Mouse (Mus musculus): Measurements from ENCODE around the gene Olfr801.

Olfr801 gene

DNA sequence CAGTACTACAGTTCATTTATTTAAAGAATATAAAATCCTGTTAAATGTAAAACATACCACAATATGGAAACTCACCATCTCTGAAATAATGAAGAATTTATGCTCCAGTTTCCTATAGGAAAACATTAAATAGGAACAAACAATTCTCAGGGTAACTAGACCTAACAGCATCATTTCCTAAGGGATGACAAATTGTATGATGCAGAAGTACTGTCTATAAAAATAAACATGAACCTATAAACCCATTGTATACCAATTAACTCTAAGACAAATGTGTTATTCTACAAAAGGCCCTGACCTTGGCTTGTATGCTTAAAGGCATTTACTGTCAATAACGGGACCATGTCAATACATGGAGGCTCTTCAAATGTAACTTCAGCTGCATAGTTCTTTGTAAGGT is at the start of gene Olfr801:
Olfr801 (minus strand) TSS at position 101 of the 400 bp plus-strand sequence.
- no peak for DNase-seq

DNA sequence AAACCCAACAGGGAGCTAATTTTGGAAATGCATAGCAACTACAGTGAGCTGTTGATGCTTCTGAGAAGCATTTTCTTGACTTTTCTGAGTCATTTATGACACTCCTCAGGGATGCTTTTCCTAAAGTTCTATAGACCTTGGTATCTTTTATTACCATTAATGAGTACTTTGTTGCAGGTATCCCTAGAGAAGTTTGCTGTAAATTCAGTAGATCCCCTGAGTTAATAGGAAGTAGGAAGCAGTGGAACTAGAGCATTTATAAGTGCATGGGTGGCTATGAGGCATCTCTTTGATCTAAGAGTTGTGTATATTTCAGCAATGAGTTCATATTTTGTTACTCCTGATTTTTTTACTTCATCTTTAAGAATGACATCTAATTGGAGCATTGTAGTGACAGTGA is 29.2 kb upstream of the Olfr801 start, which contains the start of gene Olfr804:
Olfr804 (plus strand) TSS at position 301 of the 400 bp plus-strand sequence.
- no peak for DNase-seq

DNA sequence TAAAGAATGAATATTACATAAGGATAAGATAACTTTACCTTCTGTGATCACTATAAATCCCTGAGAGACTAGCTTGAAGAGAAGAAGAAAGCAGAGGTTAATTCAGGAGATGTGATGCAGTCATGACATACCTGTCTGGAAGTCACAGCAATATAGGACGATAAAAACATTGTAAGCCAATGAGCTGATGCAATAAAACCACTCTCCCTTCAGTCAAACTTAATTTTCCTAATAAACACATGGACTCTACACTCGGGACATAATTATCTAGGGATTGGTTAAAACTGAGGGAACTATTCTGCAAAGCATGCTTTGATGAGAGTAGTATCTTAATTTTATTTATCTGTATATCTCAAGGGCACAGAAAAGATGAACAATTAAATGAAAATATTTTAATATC is 20.5 kb upstream of the Olfr801 start, which contains the start of gene Olfr803:
Olfr803 (minus strand) TSS at position 101 of the 400 bp plus-strand sequence.
- no peak for DNase-seq

DNA sequence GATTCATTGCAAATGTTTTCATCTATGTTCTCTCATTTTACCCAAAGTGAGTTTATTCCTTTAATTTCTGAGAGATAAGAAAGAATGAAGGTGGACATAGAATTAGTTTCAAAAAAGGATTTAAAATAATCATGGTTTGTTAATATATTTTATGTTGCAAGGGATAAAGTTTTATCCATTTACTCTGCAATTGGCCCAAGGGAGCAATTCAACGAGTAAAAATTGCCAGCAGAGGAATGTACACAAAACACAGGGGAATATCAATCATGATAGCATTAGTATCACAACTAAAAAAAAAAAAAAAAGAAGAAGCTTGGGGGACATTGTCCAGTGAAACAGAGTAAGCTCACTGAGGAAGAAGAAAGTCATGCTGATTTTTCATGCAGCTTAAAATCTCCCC is 14.4 kb upstream of the Olfr801 start, which contains the start of gene Olfr802:
Olfr802 (minus strand) TSS at position 101 of the 400 bp plus-strand sequence.
- DNase-seq = no peak

DNA sequence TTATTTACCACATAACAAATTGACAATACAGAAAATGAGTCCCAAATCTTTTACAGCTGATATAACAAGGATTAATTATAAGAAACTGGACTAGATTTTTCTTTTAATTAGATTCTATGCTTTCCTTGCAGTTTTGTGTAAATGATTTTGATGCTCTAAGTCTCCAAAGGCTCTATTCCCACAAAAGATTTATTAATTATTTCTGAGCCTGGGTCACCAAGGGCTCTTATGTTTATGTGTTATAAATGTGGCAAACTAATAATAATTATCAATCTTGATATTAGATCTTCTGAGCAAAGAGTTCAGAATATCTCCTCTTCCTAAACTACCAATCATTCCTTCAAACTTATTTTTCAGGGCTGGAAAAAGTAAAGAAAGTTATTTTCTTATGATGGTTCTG is 16.3 kb downstream of the Olfr801 start, which contains the start of gene Olfr800:
Olfr800 (plus strand) TSS at position 301 of the 400 bp plus-strand sequence.
- no peak for DNase-seq

DNA sequence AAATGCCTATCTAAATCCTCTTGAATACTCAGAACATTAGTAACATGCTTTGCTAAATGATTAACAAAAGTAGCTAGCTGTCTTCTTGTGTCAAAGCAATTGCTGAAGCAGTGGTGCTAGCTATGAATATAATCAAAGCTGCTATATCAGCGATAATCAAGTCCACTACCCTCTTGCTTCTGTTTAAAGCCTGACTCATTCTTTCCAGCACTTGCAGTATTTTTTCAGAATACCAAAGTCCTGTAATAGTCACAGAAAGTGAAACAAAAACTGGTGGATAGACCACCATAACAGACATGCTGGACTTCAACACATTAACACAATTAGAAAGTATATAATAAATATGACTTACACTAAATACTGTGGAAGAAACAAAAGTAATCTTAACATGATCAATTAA is 21.9 kb downstream of the Olfr801 start:
- DNase-seq = no peak

DNA sequence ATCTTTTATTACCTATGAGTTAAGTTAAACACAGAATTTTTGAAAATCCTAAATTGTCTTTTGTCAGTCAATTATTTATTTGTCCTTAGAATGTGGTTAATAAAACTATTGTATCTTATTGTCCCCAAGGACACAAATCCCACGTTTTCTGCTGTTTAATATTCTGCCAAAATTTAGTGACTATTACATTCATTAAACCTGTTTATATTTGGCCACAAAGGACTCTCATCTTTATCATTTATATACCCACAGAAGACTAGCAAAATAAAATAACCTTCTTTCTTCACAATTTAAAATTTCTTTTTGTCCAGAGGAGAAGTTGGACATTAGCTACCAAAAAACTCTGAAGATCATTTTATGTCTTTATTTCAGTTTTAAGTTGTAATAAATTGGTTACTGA is 36.5 kb downstream of the Olfr801 start, which contains the start of gene Olfr799:
Olfr799 (plus strand) TSS at position 301 of the 400 bp plus-strand sequence.
- no peak for DNase-seq

DNA sequence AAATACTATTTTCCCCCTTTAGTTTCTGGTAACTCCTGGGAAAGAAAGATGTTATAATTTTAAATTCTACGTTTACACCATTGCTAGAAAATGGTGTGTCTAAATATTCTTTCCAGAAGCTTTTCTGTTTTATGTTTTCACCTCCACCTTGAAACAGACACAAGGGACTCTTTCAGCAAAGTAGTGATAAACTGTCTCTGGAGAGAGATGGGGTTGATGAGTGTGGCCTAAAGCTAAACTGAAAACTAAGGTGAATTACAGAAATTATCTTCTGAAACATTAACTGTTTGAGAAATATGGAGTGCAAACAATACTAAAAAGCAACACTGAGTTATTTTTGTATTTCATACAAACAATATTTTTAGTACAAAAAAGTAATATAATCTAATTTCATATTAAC is 45.8 kb downstream of the Olfr801 start, which contains the start of gene Olfr798:
Olfr798 (minus strand) TSS at position 101 of the 400 bp plus-strand sequence.
- DNase-seq = no peak

DNA sequence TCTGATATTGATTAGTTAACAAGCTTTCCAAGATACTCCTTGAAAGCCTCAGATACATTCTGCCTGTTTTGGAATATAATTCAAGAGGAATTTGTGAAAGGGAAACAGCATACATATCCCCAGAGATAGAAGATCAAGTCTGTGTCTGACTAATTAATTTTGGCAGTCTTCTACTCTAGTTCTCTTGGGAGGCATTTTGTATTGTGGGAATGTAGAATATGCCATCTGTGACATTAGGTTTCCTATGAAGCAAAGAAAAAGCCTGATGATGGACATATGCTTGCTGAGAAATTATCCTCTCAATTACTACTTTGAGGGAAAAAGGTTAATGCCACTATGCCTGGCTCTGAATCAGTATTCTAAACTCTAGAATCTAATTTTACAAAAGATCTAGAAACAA is 50.4 kb downstream of the Olfr801 start:
- no peak for DNase-seq

DNA sequence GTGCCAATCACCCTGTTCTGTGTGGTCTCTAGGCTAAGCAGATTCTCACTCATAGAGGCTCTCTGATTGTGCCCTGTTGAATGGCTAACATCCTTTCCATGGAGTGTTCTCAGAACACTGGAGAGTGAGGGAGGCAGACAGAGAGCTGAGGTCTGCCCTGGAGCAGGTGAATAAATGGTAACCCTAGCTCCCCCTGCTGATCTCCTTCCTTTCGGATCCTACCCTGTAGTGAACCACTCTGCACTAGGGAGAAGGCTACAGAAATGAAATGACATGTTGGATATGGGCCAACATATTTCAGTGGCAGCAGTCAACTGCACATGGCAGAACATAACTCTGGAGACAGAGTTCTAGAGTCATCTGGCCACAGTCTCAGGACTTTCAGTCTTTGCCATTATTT is 51.9 kb downstream of the Olfr801 start:
- DNase-seq = no peak

Data from thymus, postnatal 25 days (tissue).